Mouse (Mus musculus) layer of hippocampus, adult 2 months (tissue): ENCODE results near the gene Grm7. TPM values are rescaled to one million over a fixed set of nuclear protein-coding genes. Genes with fewer than 3 reads are reported as not detected.

Experiments
- DNase-seq, 2 experiments: peaks; one replicate each; pipeline ENCODE4 v3.0.0; 2022; ENCODE audit warnings: low spot score in 2 of 2
- H3K27ac ChIP-seq: fragments of 200-600 bp; 2 replicates; pipeline ENCODE4 v1.8.1; 2022
- H3K4me3 ChIP-seq: fragments of 200-600 bp; 2 replicates; pipeline ENCODE4 v1.8.1; 2022; ENCODE audit warnings: mild to moderate bottlenecking
- CTCF ChIP-seq: fragments of 200-600 bp; conservative IDR thresholded peaks from 2 replicates; pipeline ENCODE4 v1.8.1; 2022; ENCODE audit warnings: antibody characterized with exemption, mild to moderate bottlenecking, moderate library complexity
- long read RNA-seq, 2 experiments: library from polyadenylated mRNA; stranded (forward); transcript quantifications; one replicate each; pipeline ENCODE4 v2.0.0; 2021; ENCODE audit warnings: borderline mapping rate in 2 of 2
- total RNA-seq, 2 experiments: library from RNA; stranded (reverse); gene quantifications; 2 replicates each; pipeline ENCODE4 v1.2.3; 2021

The Grm7 gene
- 10 to 100 TPM; 77.4 to 81.9 TPM for total RNA-seq
- long read RNA-seq, experiment 1, partial matches to known transcripts: 3 of 10 reads
- long read RNA-seq, experiment 1, other reads (novel, unspliced or antisense): 6 of 10 reads
- long read RNA-seq, experiment 2, partial matches to known transcripts: 6 of 13 reads
- long read RNA-seq, experiment 2, other reads (novel, unspliced or antisense): 7 of 13 reads

DNA sequence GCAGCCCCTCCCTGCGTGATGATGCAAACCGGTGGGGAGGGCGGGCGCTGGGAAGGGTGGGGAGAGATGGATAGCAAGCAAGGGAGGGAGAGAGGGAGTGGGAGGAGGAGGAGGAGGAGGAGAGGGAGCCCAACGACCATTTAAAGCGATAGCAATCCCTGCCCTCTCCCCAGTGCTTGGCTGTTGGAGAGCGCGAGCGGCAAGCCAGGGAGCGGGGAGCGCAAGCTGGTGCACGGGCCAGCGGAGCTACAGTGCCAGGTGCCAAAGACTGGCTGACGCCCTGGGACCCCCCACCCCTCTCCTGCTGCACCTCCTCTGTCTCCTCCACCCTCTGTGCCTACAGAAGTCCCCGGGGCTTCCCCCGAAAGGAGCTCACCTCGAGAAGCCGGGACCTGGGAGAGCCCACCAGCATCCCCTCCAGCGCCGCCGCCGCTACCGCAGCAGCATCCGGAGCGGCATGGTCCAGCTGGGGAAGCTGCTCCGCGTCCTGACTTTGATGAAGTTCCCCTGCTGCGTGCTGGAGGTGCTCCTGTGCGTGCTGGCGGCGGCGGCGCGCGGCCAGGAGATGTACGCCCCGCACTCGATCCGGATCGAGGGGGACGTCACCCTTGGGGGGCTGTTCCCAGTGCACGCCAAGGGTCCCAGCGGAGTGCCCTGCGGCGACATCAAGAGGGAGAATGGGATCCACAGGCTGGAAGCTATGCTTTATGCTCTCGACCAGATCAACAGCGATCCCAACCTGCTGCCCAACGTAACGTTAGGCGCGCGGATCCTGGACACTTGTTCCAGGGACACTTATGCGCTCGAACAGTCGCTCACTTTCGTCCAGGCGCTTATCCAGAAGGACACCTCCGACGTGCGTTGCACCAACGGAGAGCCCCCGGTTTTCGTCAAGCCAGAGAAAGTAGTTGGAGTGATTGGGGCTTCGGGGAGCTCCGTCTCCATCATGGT lies at the start of gene Grm7:
Grm7 (plus strand) TSS at position 171 of the 951 bp plus-strand sequence.
- no peak for TF ChIP-seq CTCF
- Histone ChIP-seq H3K4me3 (peak within 1 kb of the TSS; percentile 74), H3K27ac (peak within 1 kb of the TSS; percentile 95)
- DNase-seq: peak; percentile 66 to 78

DNA sequence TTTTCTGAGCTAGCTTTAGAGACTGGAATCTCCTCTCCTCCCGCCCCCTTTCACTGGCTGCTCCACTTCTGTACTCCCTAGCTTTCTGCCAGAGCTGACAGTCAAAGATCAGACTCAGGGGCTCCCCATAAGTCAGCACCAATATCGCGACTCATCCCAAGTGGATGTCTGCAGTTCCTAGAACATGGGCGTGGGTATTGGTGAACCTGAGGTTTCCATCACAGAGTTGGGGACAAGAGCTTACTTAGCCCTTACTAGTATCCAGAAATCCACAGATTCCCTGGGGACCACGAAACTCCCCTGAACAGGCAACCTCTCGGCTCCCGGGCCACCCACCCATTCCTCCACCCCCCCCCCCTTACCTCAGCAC lies 355 bp upstream of the Grm7 start:
- TF ChIP-seq CTCF: no peak
- DNase-seq: no peak
- peak overlapping the region; percentile 74 for H3K4me3 ChIP-seq
- H3K27ac ChIP-seq: peak overlapping the region; percentile 95

DNA sequence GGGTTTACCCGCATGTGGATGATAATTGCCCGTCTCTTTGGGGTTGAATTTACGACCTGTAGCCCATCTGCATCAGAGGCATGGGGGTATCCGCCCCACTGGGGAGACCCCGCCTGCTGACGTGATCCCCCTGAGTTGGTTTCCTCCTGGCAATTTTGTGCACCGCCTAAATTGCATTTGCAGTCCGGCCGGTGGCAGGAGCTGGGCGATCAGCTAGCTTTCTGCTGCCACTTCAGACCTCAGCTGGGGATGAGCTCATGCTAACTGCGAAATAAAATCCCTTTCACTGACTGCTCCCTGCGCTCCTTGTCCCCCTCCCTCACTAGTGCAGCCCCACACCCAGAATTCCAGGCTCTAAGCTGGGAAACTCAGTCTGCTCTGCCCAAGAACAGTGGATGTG lies 1.5 kb downstream of the Grm7 start:
- Histone ChIP-seq H3K27ac (peak overlapping the region; percentile 95), H3K4me3 (peak overlapping the region; percentile 74)
- TF ChIP-seq CTCF: no peak
- DNase-seq: peak; percentile 35 to 42

DNA sequence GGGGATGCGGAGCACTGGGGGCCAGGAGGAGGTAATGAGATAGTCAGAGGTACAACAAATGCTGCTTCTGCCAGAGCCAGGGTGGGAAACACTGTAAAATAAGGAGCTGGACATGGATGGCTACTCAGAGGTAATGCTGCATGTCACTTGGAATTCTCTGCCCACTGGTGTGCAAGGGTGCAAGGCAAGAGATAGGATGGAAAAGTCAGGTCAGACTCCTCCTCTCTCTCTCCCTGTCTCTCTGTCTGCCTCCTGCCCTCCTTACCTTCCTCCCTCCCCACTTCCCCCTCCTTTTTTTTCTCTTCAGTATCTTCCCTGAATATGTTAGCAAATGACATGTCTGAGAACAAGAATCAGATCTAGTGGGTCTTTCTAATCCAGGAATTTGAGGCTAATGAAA lies 3.8 kb downstream of the Grm7 start:
- Histone ChIP-seq H3K27ac (peak overlapping the region; percentile 88), H3K4me3 (peak overlapping the region; percentile 74)
- TF ChIP-seq CTCF: no peak
- DNase-seq: no peak

DNA sequence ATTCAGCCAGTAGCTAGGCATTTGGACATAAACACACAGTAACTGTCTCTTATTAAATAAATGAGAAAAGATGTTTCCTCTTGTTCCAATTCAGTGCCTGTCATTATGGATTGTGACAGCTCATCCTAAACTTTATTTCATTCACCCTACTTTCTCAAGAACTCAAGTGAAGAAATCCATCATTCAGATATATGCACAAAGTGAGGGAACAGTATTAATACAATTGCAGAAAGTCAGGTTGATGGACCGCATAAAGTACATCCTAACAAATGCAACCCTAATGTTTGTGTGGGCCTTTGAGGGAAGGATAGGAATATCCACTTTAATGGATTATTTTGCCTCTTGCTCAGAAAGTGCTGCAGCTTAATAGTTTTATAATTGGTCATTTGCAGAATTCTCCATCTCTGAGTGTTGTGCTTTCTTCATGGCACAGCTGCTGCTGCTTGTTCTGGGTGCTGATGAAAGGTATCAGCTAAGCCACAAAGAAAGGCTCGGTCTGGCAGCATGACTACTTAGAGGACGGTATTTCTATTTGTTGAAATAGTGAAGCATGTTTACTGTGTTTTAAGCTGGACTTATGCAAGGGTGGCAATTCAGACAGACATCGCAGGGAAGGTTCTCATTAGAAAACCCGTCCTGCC lies 8.1 kb downstream of the Grm7 start:
- Histone ChIP-seq H3K27ac (no peak overlapping the region), H3K4me3 (no peak overlapping the region)
- DNase-seq: no peak
- TF ChIP-seq CTCF: no peak

DNA sequence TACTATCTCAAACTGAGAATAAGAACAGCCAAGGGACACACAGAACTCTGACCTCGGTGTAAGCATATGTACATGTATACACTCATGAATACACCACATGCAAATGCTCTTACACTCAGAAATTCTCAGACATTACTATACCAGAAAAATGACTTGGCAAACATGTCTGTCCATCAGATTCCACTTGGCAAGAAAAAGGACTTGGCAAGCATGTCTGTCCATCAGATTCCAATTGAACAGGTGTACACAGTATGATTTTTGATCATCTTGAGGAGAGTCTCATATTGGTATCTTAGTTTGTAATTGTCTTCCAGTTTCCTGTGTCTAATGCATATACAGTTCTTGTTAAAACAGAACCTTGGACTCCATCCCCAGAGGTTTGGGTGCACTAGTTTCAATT lies 19.1 kb downstream of the Grm7 start:
- no peak overlapping the region for H3K27ac ChIP-seq
- no peak for TF ChIP-seq CTCF
- no peak overlapping the region for H3K4me3 ChIP-seq
- DNase-seq: no peak

DNA sequence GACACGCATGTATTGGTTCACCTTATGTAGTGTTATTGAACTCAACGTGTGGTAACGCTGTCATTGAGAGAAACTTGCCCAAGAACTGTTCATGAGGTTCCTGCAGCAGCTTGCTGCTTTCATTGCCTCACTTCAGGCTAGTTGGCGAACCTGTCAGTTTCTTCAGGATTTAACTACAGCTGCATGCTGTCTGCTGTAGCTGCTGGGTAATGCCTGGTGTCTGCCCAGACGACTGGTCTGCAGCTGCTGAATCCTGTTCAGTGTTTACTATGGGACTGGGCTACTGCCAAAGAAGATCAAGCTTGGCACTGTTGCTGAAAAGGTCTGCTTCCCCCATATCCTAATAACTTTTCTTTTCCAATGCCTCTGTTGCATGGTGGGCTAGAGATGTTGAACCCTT lies 23.1 kb downstream of the Grm7 start:
- Histone ChIP-seq H3K27ac (no peak overlapping the region), H3K4me3 (no peak overlapping the region)
- TF ChIP-seq CTCF: no peak
- no peak for DNase-seq

DNA sequence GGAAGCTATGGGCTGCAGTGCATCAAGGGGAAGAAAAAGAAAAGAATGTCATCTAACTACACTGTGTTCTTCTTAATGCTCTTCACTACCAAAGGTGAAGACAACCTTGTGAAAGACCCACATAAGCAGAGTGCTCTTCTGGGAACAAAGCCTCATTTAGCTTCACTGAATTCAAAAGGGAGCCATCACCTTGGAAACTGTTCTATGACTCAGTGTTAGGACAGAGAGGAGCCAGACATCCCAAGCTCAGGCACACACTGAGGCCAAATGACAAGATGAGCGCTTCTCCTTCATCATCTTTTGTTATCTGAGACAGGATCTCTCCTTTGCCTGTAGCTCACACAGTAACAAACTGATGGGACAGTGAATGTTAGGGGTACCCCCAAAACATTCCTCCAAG lies 45.6 kb downstream of the Grm7 start:
- peak overlapping the region; percentile 81 for H3K27ac ChIP-seq
- no peak for DNase-seq
- TF ChIP-seq CTCF: no peak
- no peak overlapping the region for H3K4me3 ChIP-seq

DNA sequence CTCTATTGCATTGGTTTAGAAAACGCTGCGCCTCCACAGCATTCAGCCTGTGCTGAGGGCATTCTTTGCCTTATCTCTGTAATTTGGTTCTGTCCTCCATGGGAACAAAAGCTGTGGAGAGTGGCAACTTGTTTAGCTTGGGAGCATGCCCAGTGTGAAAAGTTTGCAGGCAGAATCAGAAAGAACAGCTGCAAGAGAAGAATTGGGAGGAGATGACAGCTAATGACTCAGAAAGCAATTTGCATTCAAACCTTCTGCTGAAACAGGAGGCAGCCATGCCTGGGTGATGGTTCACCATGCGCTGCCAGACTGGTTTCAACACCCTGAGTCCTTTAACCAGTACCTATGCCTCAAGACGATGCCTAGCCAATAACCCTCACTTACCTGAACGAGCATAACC lies 64.4 kb downstream of the Grm7 start:
- Histone ChIP-seq H3K4me3 (no peak overlapping the region), H3K27ac (peak overlapping the region; percentile 56)
- DNase-seq: peak; percentile 68 to 77
- no peak for TF ChIP-seq CTCF

DNA sequence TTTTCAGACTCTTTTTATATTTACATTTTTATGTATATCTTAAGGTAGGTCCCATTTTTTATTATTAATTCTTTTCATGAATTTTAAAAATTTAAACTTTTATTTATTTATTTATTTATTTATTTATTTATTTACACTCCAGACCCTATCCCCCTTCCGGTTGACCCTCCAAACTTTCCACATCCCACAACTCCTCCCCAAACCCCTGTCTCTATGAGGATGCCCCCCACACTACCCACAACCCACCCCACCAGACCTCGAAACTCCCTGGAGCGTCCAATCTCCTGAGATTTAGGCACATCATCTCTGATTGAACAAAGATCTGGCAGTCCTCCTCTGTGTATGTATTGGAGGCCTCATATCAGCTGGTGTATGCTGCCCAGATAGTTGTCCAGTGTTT lies 69.6 kb downstream of the Grm7 start:
- H3K4me3 ChIP-seq: no peak overlapping the region
- no peak for DNase-seq
- H3K27ac ChIP-seq: no peak overlapping the region
- no peak for TF ChIP-seq CTCF

DNA sequence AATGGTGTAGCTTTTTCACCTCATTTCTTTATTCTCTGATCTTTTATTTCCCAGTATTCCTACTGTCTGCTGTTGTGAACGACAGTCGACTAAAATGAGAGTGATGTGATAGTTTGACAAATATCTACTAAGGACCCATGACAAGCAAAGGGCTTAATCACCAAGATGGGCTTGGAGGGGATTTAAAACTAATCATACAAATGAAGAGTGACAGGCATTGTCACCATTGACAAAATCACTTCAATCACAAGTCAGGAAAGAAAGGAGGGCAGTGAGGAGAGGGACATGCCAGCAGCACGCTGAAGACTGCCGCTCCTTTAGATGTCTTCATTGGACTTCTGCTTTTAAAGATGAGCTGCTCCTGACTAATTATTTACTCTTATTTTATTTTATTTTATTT lies 78.0 kb downstream of the Grm7 start:
- Histone ChIP-seq H3K4me3 (no peak overlapping the region), H3K27ac (no peak overlapping the region)
- no peak for TF ChIP-seq CTCF
- no peak for DNase-seq

DNA sequence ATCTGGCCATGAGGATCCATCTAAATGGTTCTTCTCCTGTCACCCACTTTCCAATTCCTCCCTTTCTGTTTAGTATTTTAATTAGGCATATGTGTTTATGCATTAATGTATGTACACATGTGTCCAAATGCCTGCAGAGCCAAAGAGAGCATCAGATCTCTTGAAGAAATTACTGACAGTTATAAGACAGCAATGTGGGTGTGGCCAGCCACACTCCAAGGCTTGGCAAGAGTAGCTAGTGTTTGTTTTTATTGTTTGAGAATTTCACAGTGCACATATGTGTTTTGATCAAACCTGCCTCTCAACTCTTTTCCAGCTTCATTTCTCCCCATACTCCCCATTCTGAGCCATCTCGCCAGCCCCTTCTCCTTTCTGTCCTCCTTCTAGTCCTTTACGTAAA lies 88.5 kb downstream of the Grm7 start:
- H3K27ac ChIP-seq: no peak overlapping the region
- no peak for TF ChIP-seq CTCF
- H3K4me3 ChIP-seq: no peak overlapping the region
- DNase-seq: no peak

DNA sequence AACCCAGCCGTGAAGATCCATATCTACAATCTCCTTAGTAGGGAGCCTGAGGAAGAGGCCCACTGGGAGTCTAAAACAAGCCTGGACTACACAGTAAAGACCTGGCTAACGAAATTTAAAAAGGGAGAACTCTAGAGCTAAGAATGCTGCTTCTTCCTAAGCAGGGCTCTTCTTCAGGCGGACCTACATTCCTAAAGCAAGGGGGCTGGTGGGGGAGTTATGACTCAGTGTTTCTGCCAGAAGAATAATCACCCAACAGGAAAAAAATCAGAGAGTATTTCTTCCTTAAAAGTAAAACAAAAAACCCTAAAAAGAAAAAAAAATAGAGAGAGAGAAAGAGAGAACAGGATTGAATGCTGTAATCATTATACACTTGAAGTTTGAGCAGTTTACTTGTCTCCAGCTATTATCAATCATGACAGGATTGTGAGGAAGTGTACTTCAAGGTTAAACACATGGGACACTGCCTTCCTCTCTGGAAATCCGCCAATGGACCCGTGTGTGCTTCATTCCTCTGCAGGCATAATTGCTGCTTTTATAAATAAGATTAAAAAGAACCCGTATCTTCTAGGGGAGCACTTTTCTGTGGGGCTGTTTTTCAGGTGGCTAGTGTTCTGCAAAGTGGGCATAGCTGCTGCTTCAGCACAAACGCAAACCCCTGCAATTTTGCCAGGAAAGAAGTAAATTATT lies 98.7 kb downstream of the Grm7 start:
- Histone ChIP-seq H3K27ac (no peak overlapping the region), H3K4me3 (no peak overlapping the region)
- no peak for DNase-seq
- no peak for TF ChIP-seq CTCF
